Mouse (Mus musculus): ENCODE results near the gene Grid1. TPM values are rescaled to one million over a fixed set of nuclear protein-coding genes. Genes with fewer than 3 reads are reported as not detected.

Gene Grid1
- polyA plus RNA-seq, 1 experiment from 2014 or later = 0.51 TPM

DNA sequence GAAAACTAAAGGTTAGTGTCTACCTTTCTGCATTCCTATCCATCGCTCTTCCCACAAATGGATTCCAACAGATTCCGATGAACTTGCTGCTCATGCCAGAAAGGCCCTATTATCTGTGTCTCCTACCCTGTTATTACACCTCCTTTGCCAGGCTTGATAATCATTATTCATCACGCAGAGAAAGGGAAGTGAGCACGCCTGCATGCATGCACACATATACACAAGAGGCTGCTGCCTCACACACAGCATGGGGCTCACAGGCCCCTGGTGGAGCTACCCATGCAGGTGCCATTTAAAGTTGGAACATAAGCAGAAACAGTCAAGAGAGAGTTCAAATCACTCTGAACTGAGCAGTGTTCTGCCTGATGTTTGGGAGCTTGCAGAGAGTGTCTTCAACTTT, 450.4 kb downstream of the Grid1 start:
- no peak for ATAC-seq (ENCODE audit: insufficient number of reproducible peaks, low FRiP score, low TSS enrichment, low read depth)
- H3K9me3 ChIP-seq = no peaks in the 10 kb centered on the region
- H3K4me1 ChIP-seq = no peaks in the 10 kb centered on the region
- no peak overlapping the region for H3K27ac ChIP-seq
- H3K4me3 ChIP-seq = no peak overlapping the region
- H3K36me3 ChIP-seq = no peaks in the 10 kb centered on the region
- H3K4me2 ChIP-seq = no peak overlapping the region
- no peak overlapping the region for H3K9ac ChIP-seq
- H3K27me3 ChIP-seq = no peaks in the 10 kb centered on the region
- 81% methylated on average over 4 of the region's 4 CpGs for WGBS

GRCm38 (mm10) chr14:35309201-35309600, 489.3 kb downstream of the Grid1 start:
- Histone ChIP-seq H3K9me3 (no peaks in the 10 kb centered on the region), H3K9ac (no peak overlapping the region), H3K27ac (no peak overlapping the region), H3K4me1 (no peaks in the 10 kb centered on the region), H3K36me3 (no peaks in the 10 kb centered on the region), H3K27me3 (no peaks in the 10 kb centered on the region), H3K4me3 (no peak overlapping the region), H3K4me2 (no peak overlapping the region)
- no peak for ATAC-seq (ENCODE audit: insufficient number of reproducible peaks, low FRiP score, low TSS enrichment, low read depth)
- WGBS = 88% methylated on average over 7 of the region's 7 CpGs

GRCm38 (mm10) chr14:35313380-35314299, 493.7 kb downstream of the Grid1 start:
- Histone ChIP-seq H3K4me3 (no peak overlapping the region), H3K9ac (no peak overlapping the region), H3K36me3 (no peaks in the 10 kb centered on the region), H3K4me1 (no peaks in the 10 kb centered on the region), H3K9me3 (no peaks in the 10 kb centered on the region), H3K27ac (no peak overlapping the region), H3K4me2 (no peak overlapping the region), H3K27me3 (no peaks in the 10 kb centered on the region)
- no peak for ATAC-seq (ENCODE audit: insufficient number of reproducible peaks, low FRiP score, low TSS enrichment, low read depth)
- WGBS = 53% methylated on average over 5 of the region's 5 CpGs

GRCm38 (mm10) chr14:35326306-35326705, 506.4 kb downstream of the Grid1 start:
- no peak for ATAC-seq (ENCODE audit: insufficient number of reproducible peaks, low FRiP score, low TSS enrichment, low read depth)
- Histone ChIP-seq H3K9ac (no peak overlapping the region), H3K9me3 (no peaks in the 10 kb centered on the region), H3K4me3 (no peak overlapping the region), H3K4me2 (no peak overlapping the region), H3K27me3 (no peaks in the 10 kb centered on the region), H3K27ac (no peak overlapping the region), H3K36me3 (no peaks in the 10 kb centered on the region), H3K4me1 (no peaks in the 10 kb centered on the region)
- WGBS = 68% methylated on average over 1 of the region's 1 CpGs

GRCm38 (mm10) chr14:35336561-35336960, 516.7 kb downstream of the Grid1 start:
- no peak for ATAC-seq (ENCODE audit: insufficient number of reproducible peaks, low FRiP score, low TSS enrichment, low read depth)
- no peak overlapping the region for H3K27ac ChIP-seq
- 82% methylated on average over 3 of the region's 3 CpGs for WGBS
- no peak overlapping the region for H3K4me3 ChIP-seq
- no peak overlapping the region for H3K4me2 ChIP-seq
- H3K9ac ChIP-seq = no peak overlapping the region
- no peaks in the 10 kb centered on the region for H3K9me3 ChIP-seq
- H3K36me3 ChIP-seq = no peaks in the 10 kb centered on the region
- no peaks in the 10 kb centered on the region for H3K27me3 ChIP-seq
- H3K4me1 ChIP-seq = no peaks in the 10 kb centered on the region

GRCm38 (mm10) chr14:35356011-35356410, 536.1 kb downstream of the Grid1 start:
- Histone ChIP-seq H3K4me1 (no peaks in the 10 kb centered on the region), H3K9ac (no peak overlapping the region), H3K4me2 (no peak overlapping the region), H3K27ac (no peak overlapping the region), H3K4me3 (no peak overlapping the region), H3K9me3 (no peaks in the 10 kb centered on the region), H3K36me3 (no peaks in the 10 kb centered on the region), H3K27me3 (no peaks in the 10 kb centered on the region)
- no peak for ATAC-seq (ENCODE audit: insufficient number of reproducible peaks, low FRiP score, low TSS enrichment, low read depth)
- WGBS = 66% methylated on average over 3 of the region's 3 CpGs

- Histone ChIP-seq H3K4me1 (no peaks in the 10 kb centered on the region), H3K27ac (no peak overlapping the region), H3K9ac (no peak overlapping the region), H3K9me3 (no peaks in the 10 kb centered on the region), H3K27me3 (no peaks in the 10 kb centered on the region), H3K36me3 (no peaks in the 10 kb centered on the region), H3K4me3 (no peak overlapping the region), H3K4me2 (no peak overlapping the region)
- WGBS = 73% methylated on average over 6 of the region's 6 CpGs
- no peak for ATAC-seq (ENCODE audit: insufficient number of reproducible peaks, low FRiP score, low TSS enrichment, low read depth)
Measured at GRCm38 (mm10) chr14:35356480-35357085, 536.7 kb downstream of the Grid1 start.

- WGBS = 55% methylated on average over 7 of the region's 7 CpGs
- ATAC-seq (ENCODE audit: insufficient number of reproducible peaks, low FRiP score, low TSS enrichment, low read depth) = no peak
- no peaks in the 10 kb centered on the region for H3K36me3 ChIP-seq
- no peak overlapping the region for H3K27ac ChIP-seq
- H3K9me3 ChIP-seq = no peaks in the 10 kb centered on the region
- H3K27me3 ChIP-seq = no peaks in the 10 kb centered on the region
- H3K4me1 ChIP-seq = no peaks in the 10 kb centered on the region
- no peak overlapping the region for H3K4me2 ChIP-seq
- H3K4me3 ChIP-seq = no peak overlapping the region
- H3K9ac ChIP-seq = no peak overlapping the region
Measured at GRCm38 (mm10) chr14:35358136-35358821, 538.4 kb downstream of the Grid1 start.

DNA sequence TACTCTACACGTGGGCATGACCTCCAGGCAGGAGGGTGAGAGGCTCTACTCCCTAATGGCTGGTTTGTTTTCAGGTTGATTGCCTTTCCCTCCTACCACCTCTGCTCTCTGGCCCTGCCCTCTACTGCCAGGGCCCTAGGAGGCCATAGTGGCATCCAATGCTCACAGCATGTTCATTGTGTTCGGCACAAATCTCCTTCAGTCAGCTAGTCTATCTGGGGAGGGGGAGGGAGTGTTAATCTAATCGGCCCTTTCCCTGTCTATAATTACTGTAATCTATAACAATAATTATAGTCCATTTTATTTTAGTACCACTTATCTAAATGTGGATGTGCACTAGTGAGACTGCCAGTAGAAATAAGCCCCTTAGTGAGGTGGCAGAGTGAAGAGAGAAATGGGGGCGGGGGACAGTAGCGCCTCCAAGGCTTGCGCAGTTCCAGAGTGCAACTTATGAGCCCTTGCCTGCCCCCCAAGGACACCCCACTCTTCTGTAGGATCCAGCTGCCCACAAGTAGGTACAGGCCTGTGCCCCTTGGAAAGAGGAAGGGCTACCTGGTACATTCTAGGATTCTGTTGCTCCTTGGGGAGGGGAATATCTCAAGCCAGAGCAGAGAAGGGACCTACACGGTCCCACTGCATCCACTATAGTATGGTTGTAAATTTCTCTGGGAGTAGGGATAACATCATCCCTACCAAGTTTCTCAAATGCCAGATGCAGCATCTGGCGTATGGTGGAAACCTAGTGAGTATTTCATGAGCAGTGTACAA, 545.5 kb downstream of the Grid1 start:
- Histone ChIP-seq H3K27ac (no peak overlapping the region), H3K27me3 (no peaks in the 10 kb centered on the region), H3K9ac (no peak overlapping the region), H3K9me3 (no peaks in the 10 kb centered on the region), H3K4me1 (no peaks in the 10 kb centered on the region), H3K4me2 (no peak overlapping the region), H3K4me3 (no peak overlapping the region), H3K36me3 (no peaks in the 10 kb centered on the region)
- 69% methylated on average over 8 of the region's 8 CpGs for WGBS
- ATAC-seq (ENCODE audit: insufficient number of reproducible peaks, low FRiP score, low TSS enrichment, low read depth) = no peak

DNA sequence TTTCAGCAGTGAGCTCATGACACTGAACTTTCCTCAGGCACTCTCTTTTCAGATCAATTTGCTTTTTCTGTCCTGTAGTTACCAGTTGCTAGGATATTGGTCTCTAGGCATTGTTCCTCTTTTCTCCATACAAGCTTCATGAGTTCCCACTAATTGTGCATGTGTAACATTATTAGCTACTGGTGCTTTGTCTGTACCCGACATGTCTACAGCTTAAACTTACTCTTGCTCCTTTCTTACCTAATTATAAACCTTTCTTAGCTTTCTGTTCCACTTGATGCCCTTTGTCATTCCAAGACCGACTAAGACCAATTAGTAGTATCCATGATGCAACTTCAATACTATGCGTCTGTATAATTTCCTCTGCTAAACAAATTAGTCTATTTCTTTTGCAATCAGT, 554.5 kb downstream of the Grid1 start:
- Histone ChIP-seq H3K27me3 (no peaks in the 10 kb centered on the region), H3K4me2 (no peak overlapping the region), H3K4me3 (no peak overlapping the region), H3K36me3 (no peaks in the 10 kb centered on the region), H3K4me1 (no peaks in the 10 kb centered on the region), H3K9ac (no peak overlapping the region), H3K27ac (no peak overlapping the region), H3K9me3 (no peaks in the 10 kb centered on the region)
- WGBS = 86% methylated on average over 3 of the region's 3 CpGs
- no peak for ATAC-seq (ENCODE audit: insufficient number of reproducible peaks, low FRiP score, low TSS enrichment, low read depth)

GRCm38 (mm10) chr14:35393591-35393990, 573.7 kb downstream of the Grid1 start:
- Histone ChIP-seq H3K4me3 (no peak overlapping the region), H3K4me1 (no peaks in the 10 kb centered on the region), H3K9ac (no peak overlapping the region), H3K27me3 (no peaks in the 10 kb centered on the region), H3K4me2 (no peak overlapping the region), H3K36me3 (no peaks in the 10 kb centered on the region), H3K9me3 (no peaks in the 10 kb centered on the region), H3K27ac (no peak overlapping the region)
- WGBS = 52% methylated on average over 4 of the region's 4 CpGs
- no peak for ATAC-seq (ENCODE audit: insufficient number of reproducible peaks, low FRiP score, low TSS enrichment, low read depth)
